Mouse (Mus musculus): Measurements from ENCODE around the gene Col9a1.

The Col9a1 gene

DNA sequence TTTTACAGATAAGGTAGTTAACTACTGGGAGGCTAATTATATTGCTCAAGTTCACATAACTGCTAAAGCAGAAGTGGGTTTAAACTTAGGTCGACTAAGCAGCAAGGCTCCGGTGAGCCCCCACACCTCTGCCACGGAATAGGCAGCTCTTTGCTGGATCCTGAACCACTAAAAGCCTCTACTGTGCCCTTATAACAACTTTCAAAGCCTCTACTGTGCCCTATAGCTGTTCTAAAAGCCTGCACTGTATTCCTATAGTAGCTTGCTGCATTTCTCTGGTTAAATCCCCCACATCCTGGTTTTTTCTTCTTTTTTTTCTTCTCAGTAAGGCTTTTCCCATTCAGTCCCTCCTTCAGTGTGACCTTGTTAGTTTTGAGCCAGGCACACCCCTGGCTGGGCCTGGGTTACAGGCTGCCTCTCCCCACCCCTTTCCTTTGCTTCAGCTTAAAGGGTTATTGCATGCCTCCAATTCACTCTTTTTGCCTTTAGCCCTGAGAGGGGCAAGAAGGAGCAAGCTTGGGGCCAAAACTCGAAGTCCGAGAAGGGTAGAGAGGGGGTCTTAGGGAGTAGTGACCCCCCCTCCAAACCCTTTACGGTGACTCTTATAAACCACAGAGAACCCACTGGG lies at the start of gene Col9a1:
TSS of gene Col9a1 (plus strand) at position 387 of the 628 bp plus-strand sequence.
- no peak for DNase-seq

DNA sequence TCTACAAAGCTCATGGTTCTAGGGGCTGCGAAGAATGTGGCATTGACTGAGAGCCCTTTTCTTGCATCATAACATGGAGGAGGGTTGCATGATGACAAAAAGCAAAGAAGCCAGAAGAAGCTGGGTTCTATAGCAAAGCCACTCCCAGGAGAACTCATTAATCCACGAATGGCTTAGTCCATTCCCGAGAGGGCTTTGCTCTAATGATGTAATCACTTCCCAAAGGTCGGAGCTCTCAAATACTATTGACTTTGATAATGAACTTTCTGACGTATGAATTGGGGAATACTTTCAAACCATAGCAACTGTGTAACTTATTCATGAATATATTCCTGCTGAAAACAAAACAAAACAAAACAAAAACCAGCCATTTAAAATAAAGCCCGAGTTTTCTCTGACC lies 49.5 kb upstream of the Col9a1 start:
- DNase-seq: no peak

DNA sequence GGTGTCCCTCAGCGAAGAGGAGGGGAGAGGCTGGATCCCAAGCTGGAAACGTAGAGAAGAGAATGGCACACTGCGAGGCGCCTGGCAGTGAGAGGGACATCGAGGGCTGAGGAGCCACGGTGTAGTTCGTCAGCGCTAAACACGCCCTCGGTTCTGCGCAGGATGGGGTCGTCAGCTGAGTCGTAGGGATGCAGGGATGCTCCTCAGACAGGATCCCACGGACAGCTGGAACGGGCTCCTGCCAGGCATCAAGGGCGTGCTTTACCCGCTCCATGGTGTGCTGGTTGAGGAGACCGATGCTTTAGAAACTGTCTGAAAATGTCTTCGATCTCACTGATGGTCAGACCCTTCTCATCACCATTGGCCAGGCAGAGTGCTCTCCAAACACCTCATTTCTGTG lies 43.6 kb upstream of the Col9a1 start:
- DNase-seq: no peak

DNA sequence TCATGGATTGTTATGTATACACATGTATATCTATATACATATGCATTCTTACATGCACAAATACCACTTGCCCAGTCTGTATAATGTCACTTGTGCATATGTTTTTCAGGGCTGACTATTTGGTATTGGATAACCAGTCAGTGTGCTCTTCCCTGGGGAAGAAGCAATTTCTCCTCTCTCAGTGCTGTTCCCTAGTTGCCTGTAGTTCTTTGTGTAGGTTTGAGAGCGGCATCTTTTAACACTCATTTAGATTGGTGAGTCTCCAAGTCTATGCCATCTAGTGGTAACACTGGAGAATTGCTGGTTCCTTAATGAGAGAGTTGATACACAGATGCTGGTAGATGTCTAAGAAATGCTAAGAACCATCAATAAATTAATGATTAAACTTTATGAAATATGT lies 42.6 kb upstream of the Col9a1 start:
- no peak for DNase-seq

DNA sequence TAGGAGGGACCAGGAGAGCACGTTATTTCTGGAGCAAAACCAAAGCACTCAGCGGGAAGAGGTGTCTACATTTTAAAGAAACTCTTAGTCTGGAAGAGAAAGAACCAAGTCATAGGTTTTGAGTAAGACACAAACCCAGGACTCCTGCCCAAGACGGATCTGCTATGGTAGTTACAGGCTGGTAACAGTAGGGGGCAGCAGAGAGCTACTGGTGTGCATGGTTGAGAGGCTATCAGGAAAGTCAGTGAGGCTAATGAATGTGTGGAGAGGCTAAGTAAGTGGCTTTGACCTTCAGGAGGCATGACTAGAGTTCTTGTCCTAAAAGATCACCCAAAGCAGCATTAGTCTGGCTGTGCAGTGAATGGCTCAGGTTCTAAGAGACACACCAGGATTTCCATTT lies 40.3 kb upstream of the Col9a1 start:
- DNase-seq: peak; percentile 61

DNA sequence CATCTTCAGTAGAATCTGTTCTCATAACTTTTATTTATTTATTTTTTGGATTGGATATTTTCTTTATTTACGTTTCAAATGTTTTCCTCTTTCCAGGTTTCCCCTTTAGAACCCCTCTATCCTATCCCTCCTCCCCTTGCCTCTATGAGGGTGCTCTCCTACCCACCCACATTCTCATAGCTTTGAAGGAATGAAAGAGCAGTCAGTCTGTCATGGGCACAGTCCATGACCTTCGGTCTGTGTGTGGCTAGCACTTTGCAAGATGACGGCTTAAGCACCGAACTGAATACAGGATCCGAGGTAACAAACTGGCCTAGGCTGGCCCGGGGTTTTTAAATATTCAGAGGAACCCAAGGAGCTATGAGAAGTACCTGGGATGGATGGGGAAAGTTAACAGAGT lies 36.9 kb upstream of the Col9a1 start:
- no peak for DNase-seq

DNA sequence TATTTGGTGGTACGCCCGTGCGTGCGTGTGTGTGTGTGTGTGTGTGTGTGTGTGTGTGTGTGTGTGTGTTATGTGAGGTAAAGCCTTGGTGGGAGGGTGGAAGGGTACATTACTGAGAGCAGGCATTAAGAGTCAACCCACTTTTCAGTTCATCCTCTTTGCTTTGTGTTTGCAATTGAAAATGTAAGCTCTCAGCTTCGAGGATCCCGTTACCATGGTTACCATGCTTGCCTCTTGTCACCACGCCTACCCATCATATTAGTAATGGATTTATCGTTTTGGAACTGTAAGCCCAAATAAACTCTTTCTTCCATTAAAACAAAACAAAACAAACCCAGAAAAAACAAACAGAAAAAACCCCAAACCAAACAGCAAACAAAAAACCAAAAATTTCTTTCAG lies 33.9 kb upstream of the Col9a1 start:
- DNase-seq: no peak

DNA sequence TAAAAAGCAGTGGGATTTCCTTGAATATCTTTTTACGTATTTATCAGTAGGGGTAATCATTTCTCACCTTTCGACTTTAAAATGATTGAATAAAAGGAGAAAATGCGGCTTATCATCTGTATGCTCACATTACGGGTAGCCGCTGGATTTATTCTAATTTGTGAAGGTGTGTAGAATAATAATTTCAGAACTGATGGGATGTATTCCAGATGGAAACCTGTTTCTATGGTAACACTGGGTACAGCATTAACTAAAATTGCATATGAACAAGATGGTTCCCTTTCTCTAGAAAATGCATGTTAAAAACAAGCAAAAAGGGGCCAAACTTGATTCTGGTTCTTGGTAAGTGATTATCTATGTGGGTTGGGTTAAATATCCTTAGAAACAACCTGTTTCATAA lies 19.7 kb upstream of the Col9a1 start:
- no peak for DNase-seq

DNA sequence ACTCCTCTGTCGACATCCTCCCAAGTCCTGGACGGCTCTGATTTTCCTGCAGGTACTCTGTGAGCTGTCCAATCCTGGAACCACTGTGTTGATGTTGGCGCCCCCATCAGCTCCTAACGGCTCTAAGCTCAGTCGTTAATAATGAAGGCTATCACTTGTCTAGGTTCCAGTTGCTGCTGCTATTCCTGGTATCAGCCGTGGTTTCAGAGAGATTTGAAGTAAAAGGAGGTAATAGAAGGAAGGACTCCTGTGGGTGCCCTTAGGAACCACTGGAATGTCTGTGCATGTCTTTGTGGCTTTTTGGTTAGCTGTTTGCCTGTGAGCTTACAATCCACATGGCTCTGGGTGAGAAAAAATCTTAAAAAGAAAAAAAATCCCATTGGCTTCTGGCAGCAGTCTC lies 8.0 kb upstream of the Col9a1 start:
- no peak for DNase-seq

DNA sequence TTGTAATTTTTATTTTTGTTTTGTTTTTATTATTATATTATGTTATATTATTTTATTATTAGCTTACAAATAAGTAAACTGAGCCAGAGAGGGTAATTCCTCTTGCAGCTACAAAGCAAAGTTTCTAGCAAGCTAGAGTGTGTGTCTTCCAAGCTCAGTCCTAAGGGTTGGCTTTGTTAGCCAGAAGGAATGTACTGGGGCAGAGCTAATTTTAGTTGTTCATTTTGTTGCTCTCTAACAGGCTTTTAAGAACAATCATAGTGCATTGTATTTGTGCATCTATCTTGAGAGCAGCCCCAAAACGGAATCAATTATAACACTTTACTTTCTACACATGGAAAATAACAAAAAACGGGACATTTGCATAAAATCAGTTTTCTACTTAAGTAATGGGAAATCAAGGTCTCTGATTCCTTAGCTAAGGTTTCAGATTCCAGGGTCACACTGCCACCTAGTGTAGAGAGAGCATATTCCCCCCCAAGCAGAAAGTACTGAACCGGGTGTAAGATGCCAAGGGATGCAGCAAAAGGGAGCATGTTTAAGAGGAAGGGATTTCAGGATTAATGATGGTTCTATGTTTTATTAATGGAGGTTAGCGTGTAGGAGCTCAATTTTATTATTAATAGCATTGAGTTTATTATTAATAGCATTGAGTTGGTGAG lies 6.1 kb upstream of the Col9a1 start:
- DNase-seq: peak; percentile 42

DNA sequence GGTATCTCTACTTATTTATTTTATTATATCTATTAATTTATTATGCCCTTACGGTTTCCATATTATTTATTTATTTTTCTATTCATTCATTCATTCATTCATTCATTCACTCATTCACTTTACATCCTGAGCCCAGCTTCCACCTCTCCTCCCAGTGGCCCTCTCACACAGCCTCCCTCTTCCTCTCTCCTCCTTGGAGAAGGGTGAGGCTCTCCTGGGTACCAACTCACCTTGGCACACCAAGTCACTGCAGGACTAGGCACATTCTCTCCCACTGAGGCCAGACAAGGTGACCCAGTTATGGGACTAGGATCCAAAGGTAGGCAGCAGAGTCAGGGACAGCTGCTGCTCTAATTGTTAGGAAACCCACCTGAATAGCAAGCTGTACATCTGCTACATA lies 5.5 kb upstream of the Col9a1 start:
- DNase-seq: no peak

DNA sequence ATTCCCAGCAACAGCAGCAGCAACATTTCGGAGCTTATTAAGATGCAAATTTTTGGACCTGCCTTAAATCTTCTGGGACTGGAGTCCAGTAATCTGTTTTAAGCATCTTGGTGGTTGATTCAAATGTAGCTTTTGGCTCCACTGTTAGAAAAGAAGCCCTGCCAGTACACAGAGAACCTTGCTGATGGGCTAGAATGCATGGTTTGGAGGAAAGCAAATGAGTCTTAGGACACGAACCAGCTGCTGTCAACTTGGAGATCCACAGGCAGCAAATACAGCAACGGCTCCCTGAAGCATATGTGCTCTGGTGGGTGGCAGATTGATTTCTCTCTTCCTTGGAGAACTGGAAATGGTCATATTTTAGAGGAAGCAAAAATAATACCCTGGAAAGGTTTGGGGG lies 4.8 kb upstream of the Col9a1 start:
- no peak for DNase-seq

DNA sequence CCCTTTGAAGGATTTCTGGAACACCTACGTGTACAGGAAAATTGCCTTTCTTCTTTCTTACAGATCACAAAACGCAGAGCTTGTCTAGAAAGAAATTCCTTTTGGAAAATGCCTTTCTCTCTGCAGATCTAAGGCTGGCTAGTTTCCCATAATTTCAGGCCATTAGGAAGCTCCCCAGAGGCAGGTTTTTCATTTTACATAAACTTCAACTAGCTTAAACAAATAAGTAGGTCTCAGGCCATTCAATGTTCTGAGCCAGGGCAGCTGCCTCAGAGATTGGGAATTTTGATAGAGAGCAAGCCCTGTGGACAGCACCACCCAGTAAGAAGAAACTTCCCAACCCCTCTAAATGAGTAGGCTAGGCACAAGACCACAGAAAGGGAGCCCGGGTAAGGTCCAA lies 1.6 kb upstream of the Col9a1 start:
- no peak for DNase-seq

DNA sequence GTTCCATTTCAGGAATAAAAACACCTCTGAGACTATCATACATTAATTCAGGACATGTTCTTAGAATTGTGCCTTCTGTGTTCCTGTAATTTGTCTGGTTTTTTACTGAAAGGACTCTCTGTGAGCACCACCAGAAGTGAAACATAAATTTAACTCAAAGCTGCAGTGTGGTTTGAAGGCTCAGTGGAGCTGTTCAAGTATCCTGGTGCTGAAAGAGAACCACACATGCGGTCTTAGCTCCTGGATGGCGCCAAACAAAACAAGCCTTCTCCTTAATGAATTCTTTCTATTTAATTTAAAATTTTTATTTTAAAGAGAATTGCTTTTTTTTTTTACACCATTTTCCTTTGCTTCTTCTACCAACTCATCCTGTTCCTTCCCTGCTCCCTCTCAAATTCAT lies 2.4 kb downstream of the Col9a1 start:
- no peak for DNase-seq

DNA sequence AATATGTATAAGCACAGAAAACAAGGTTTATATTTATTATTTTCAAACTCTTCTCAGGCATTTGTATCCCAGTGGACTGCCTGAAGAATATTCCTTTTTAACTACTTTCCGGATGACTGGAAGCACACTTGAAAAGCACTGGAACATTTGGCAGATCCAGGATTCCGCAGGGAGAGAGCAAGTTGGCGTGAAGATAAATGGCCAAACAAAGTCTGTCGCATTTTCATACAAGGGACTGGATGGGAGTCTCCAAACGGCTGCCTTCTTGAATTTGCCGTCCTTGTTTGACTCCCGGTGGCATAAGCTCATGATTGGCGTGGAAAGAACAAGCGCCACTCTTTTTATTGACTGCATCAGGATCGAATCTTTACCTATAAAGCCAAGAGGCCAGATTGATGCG lies 7.6 kb downstream of the Col9a1 start:
- no peak for DNase-seq

DNA sequence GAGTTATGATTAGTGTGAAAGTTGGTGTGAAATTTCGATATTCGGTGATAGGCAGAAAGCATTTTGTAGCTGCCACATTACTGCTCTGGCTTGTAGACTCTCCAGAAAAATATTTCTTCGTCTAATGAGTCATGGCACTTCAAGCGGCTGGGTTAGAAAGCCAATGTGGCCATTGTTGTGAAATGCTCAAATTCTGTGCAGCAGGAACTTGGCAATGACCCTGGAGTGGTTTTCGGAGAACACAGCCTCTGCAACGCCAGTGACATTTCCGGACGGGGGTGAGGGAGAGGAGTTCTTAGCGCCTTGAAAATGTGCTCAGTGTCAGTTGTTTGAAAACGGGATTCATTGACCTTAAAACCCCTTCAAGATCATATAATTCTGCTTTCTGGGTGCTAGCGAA lies 9.6 kb downstream of the Col9a1 start:
- peak; percentile 16 for DNase-seq

DNA sequence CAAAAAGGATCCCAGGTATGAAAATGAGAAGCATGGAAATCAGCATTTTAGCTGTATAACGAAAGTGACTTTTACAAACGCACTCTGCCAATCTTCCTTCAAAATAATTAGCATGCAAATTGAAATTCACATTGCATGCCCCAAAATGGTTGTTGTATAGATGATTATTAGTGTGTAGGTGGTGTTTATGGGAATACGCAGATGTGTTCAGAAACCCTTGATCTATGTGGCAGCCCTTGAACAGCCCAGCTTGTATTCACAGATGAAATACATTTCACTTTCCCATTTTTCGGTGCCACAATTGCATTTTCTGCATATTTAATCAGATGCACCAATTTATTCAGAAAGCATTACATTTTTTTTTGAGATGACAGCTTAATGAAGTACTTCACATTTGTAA lies 14.3 kb downstream of the Col9a1 start:
- DNase-seq: no peak

DNA sequence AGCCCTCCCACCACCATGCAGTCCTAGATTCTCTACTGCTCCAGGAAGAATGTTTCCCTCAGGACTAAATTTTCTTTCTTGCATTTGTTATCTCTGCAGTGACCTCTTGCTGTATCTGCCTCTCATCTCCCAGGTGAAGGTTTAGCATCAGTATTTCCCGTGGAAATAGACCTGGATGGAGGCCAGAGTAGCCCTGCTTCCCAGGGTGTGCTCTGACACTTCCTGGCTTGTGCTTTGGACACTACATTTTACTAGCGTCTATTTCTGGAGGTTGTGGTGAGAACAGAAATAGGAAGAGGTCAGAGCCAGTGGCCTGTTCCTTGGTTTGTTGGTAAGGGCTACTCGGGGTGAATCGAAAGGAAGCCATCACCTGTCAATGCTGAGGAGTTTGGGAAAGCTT lies 16.7 kb downstream of the Col9a1 start:
- no peak for DNase-seq

DNA sequence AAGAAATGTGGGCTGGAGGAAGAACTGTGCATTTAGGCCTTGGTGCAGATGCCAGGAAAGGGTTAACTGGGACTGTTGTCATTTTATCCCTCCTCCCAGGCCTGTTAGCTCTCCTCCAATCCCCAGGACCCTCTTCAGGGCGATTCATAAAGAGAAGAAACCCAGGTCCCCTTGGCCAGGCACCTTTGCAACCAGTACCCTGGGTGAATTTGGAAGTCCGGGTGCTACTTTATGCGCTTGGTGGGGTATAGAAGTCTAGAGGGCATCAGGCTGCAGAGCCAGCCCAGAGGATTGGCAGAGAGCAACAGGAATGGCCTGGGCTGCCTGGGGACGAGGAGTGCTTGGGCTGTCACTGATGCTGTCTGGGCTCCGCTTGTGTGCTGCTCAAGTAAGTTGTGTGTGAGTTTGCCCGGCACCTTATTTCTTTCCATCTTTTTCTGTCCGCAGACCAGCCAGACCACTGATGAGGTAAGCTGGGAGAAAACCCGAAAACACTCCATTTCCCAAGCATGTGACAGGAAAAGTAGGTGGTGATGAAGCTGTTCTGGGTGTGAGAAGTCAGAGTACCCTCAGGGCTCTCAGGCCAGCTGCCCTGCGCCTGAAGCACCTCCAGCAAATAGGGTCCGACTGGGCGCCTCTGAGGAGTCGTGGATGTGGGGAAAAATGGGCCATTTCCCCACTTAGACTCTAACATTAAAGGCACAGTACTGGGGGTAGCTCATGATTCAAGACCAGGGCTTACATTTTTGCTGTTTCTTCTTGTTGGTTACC lies 17.8 kb downstream of the Col9a1 start:
- no peak for DNase-seq

DNA sequence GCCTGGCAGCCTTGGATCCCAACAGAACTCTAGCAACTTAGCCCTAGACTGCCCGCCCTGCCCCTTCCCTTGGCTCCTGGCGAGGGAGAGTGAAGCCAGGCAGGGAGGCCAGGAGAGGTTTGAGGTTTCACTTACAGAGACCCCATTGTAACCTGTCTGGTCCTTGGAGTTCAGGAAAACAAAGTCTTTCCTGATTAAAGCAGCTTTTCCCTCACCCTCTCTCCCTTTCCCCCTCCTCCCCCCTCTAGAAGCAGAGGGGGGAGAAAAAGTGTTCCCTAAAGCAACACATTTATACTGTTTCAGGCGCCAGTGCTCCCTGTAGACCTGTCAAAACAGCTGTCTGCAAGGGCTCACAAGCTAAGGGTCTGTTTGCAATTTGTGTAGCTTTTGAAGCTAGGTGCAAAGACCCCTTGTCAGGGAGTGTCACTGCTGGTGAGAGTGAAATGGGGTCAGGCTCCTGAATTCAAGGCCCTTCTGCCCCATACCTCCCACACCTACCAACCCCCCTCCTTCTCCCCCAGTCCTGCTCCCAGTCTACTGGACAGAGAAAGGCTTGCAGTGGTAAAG lies 18.6 kb downstream of the Col9a1 start:
- DNase-seq: no peak

DNA sequence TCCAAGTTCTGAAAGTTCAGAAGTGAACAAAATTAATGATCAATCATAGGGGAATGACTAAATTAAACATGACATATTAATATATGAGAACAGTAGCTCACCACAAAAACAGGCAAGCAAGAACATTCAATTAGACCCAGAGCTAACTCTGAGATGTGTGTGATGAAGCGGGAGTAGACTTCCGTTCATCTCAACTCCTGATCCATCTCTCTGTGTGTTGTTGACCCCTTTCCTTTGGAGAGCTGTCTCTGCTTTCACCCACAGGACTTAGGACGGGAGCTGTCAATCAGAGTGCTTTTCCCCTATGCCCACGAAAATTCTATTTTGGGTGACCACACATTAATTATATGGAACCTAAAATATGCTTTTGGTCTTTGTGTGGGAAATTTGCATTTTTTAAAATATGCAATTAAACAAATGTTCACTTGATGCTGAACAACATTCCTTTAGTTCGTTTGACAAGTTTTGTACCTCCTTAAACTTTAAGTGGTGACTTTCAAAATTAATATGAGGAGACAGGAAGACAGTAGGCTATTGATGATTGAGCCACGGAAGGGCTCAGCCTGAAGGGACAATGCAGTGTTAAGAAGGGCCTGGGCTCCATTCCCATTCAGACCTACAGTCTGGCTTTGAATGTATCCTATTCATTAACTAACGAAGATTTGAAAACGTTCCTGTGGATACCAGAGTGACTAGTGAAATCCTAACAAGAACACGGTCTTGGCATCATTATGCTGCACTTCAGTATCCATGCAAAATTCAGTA lies 34.4 kb downstream of the Col9a1 start:
- no peak for DNase-seq

DNA sequence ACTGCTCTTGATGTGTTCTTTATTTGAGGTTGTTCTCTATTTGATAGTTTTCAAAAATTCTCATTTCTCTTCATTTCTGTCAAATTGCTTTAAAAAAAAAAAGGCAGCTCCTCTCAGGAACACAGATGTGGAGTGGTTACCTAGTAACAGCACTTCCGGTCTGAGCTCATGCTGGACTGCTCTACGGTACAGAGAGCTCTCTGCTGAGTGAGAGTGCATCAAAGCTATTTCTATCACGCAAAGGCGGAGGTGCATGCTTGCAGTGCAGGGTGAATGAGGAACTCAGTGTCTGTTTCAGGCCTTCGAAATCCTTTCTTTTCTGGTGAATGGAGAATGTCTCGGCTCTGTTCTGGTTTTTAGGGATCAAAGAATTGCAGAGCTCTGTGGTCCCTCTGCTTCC lies 41.6 kb downstream of the Col9a1 start:
- no peak for DNase-seq

DNA sequence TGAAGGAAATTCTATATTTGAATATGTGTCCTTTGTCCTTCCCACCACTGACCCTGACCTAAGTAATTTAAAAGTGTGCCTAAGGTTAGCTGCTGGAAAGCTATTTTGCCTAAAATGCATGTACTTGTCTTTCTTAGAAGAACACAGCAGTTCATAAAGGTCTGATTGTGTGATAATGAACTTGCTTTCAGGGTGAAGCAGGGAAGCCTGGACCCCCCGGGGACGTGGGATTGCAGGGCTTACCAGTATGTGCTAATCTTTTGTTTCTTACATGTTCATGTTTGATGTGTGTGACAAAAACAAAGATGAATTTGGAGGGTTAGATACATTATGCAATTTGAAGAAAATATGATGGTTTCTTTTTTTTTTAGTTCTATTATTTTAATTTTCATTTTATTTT lies 44.8 kb downstream of the Col9a1 start:
- DNase-seq: no peak

Measured in lung, postnatal 14 days (tissue).